Mouse (Mus musculus) megakaryocyte, embryonic 14.5 days (primary cell): Measurements from ENCODE around the gene Sorcs2. TPM values are rescaled to one million over a fixed set of nuclear protein-coding genes. Genes with fewer than 3 reads are reported as not detected.

ENCODE experiments used
- H3K27me3 ChIP-seq: replicated peaks from 2 replicates; pipeline ENCODE3; 2012; ENCODE audit warnings: inconsistent platforms
- H3K36me3 ChIP-seq: replicated peaks from 2 replicates; pipeline ENCODE3; 2012; ENCODE audit warnings: low read length, inconsistent platforms, mixed read lengths
- H3K4me1 ChIP-seq: 2 replicates; pipeline ENCODE4 v1.6.1; 2012; ENCODE audit warnings: inconsistent platforms
- H3K4me3 ChIP-seq: replicated peaks from 2 replicates; pipeline ENCODE3; 2012; ENCODE audit warnings: moderate library complexity, mild to moderate bottlenecking, inconsistent platforms
- H3K9me3 ChIP-seq: 2 replicates; pipeline ENCODE4 v1.6.1; 2012; ENCODE audit warnings: inconsistent platforms
- FLI1 ChIP-seq: IDR thresholded peaks from 2 replicates; pipeline ENCODE4 v1.6.1; 2012; ENCODE audit warnings: low read length, inconsistent platforms, mixed read lengths
- GATA1 ChIP-seq: IDR thresholded peaks from 3 replicates; pipeline ENCODE4 v1.6.1; 2012; ENCODE audit warnings: mixed read lengths, low read length, inconsistent platforms, borderline replicate concordance
- polyA plus RNA-seq: library from polyadenylated mRNA; stranded (reverse); fragments of >175 nt; gene quantifications from 2 replicates; pipeline ENCODE4 v1.2.3, GENCODE M21; 2012; ENCODE audit warnings: low replicate concordance; ENCODE audit not compliant: insufficient read depth

Sorcs2 gene
- polyA plus RNA-seq, 1 experiment, result not detected

DNA sequence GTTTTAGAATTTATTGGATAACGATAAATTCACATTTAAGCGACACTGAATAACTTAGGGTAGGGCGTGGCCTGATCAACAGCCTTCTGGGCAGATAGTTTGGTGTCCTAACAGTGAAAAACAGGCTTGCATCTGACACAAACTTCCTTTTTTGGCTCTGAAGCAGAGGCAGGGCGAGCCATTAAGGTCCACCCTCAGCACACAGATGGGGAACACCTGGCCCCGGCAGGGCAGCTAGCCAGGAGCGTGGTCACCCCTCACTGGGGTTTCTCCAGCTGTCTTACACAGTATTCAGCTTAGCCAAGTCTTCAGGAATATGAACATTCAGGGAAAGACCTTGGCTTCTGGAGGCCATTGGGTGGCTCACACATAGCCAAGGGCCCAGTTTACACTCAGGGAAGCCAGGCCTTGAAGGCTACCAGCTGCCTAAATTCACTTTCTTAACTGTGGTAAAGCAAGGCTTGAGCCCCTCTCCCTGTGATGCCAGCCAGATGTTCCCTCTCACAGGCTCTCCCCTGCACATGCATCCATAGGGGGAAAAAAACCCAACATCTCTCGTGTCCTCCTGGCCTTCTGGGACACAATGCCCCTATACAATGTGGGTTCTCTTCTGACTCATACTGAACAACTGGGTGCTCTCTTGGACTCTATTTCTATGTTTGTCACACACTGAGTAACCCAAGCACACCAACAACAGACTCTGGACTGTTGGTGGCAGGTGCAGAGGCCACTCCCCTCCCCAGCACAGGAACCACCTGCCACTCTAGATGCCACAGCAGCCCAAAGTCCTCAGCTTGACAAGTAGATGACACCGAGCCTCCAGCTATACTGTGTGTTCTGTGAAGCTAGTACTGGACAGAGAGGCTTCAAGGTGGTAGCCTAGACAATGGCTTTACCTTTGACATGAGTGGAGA is 20.2 kb downstream of the Sorcs2 start:
- Histone ChIP-seq H3K4me3 (no peak overlapping the region), H3K36me3 (no peaks in the 10 kb centered on the region), H3K9me3 (no peaks in the 10 kb centered on the region), H3K27me3 (peaks cover 63% of the 10 kb centered on the region), H3K4me1 (peaks cover 27% of the 10 kb centered on the region)
- TF ChIP-seq GATA1, result no peak
- TF ChIP-seq FLI1, result no peak

GRCm38 (mm10) chr5:36375886-36376285 is 22.1 kb downstream of the Sorcs2 start:
- Histone ChIP-seq H3K27me3 (peaks cover 62% of the 10 kb centered on the region), H3K9me3 (no peaks in the 10 kb centered on the region), H3K4me1 (peaks cover 40% of the 10 kb centered on the region), H3K4me3 (no peak overlapping the region), H3K36me3 (no peaks in the 10 kb centered on the region)
- TF ChIP-seq FLI1 (no peak), GATA1 (no peak)

- TF ChIP-seq GATA1, result no peak
- no peak for TF ChIP-seq FLI1
- no peaks in the 10 kb centered on the region for H3K9me3 ChIP-seq
- H3K27me3 ChIP-seq, result peaks cover 54% of the 10 kb centered on the region
- no peak overlapping the region for H3K4me3 ChIP-seq
- peaks cover 40% of the 10 kb centered on the region for H3K4me1 ChIP-seq
- no peaks in the 10 kb centered on the region for H3K36me3 ChIP-seq
Observed at GRCm38 (mm10) chr5:36374221-36375050, 23.5 kb downstream of the Sorcs2 start.

GRCm38 (mm10) chr5:36373246-36373891 is 24.6 kb downstream of the Sorcs2 start:
- no peak for TF ChIP-seq FLI1
- no peak for TF ChIP-seq GATA1
- peaks cover 40% of the 10 kb centered on the region for H3K4me1 ChIP-seq

GRCm38 (mm10) chr5:36371731-36372130 is 26.2 kb downstream of the Sorcs2 start:
- no peaks in the 10 kb centered on the region for H3K9me3 ChIP-seq
- TF ChIP-seq GATA1 (no peak), FLI1 (no peak)
- peaks cover 50% of the 10 kb centered on the region for H3K4me1 ChIP-seq

More at GRCm38 (mm10) chr5:36373246-36373891, 24.6 kb downstream of the Sorcs2 start:
- H3K9me3 ChIP-seq, result no peaks in the 10 kb centered on the region
- no peak overlapping the region for H3K4me3 ChIP-seq
- no peaks in the 10 kb centered on the region for H3K36me3 ChIP-seq
- H3K27me3 ChIP-seq, result peaks cover 51% of the 10 kb centered on the region

GRCm38 (mm10) chr5:36369261-36369684 is 28.7 kb downstream of the Sorcs2 start:
- Histone ChIP-seq H3K9me3 (no peaks in the 10 kb centered on the region), H3K4me1 (peaks cover 42% of the 10 kb centered on the region), H3K27me3 (peaks cover 53% of the 10 kb centered on the region), H3K36me3 (no peaks in the 10 kb centered on the region), H3K4me3 (no peak overlapping the region)
- TF ChIP-seq FLI1 (no peak), GATA1 (no peak)

More at GRCm38 (mm10) chr5:36371731-36372130, 26.2 kb downstream of the Sorcs2 start:
- Histone ChIP-seq H3K27me3 (peaks cover 45% of the 10 kb centered on the region), H3K4me3 (no peak overlapping the region), H3K36me3 (no peaks in the 10 kb centered on the region)

GRCm38 (mm10) chr5:36368511-36369135 is 29.3 kb downstream of the Sorcs2 start:
- H3K4me1 ChIP-seq, result peaks cover 35% of the 10 kb centered on the region
- no peak for TF ChIP-seq FLI1
- TF ChIP-seq GATA1, result no peak
- no peak overlapping the region for H3K4me3 ChIP-seq
- peaks cover 51% of the 10 kb centered on the region for H3K27me3 ChIP-seq
- no peaks in the 10 kb centered on the region for H3K36me3 ChIP-seq
- no peaks in the 10 kb centered on the region for H3K9me3 ChIP-seq

DNA sequence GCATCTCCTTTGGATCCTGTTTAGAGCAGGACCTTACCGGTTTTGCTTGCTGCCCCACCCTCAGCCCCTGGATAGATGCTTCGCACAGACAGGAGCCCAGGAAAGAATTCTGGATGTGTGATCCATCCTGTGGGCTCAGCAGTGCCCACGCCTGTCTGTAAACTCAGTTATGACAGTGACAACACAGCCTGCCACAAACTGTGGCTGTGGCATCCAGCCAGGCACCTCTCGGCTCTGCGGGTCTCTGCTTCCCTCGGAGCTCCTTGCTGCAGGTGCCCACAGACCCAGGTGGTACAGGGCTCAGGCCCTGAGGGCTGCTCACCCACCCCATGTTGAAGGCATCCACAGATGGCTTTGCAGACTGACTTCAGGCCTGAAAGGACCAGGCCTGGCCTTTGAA is 30.0 kb downstream of the Sorcs2 start:
- no peak for TF ChIP-seq FLI1
- TF ChIP-seq GATA1, result no peak
- H3K4me3 ChIP-seq, result no peak overlapping the region
- H3K27me3 ChIP-seq, result peaks cover 46% of the 10 kb centered on the region
- no peaks in the 10 kb centered on the region for H3K9me3 ChIP-seq
- no peaks in the 10 kb centered on the region for H3K36me3 ChIP-seq
- peaks cover 28% of the 10 kb centered on the region for H3K4me1 ChIP-seq

GRCm38 (mm10) chr5:36367181-36367610 is 30.7 kb downstream of the Sorcs2 start:
- Histone ChIP-seq H3K4me3 (no peak overlapping the region), H3K36me3 (no peaks in the 10 kb centered on the region), H3K9me3 (no peaks in the 10 kb centered on the region), H3K4me1 (peaks cover 23% of the 10 kb centered on the region; the same call in 1 of the 2 replicates), H3K27me3 (peaks cover 41% of the 10 kb centered on the region)
- TF ChIP-seq FLI1, result no peak
- TF ChIP-seq GATA1, result no peak
